ENCODE assay signal across 8 mouse cellular contexts in genomic region chr16:35938211-35939151, GRCm38 (mm10). TPM values are rescaled to one million over a fixed set of nuclear protein-coding genes. Genes with fewer than 3 reads are reported as not detected.
DNase-seq lines count a peak whose midpoint lies in the region; ATAC-seq and TF ChIP-seq lines count a peak whose summit lies in the region.

Gene Parp9 (plus strand): TSS chr16:35938470.
Gene Dtx3l (minus strand): TSS chr16:35939151.

- no peaks in the 10 kb centered on the region for H3K27me3 ChIP-seq in C2C12 (ENCODE audit: control insufficient read depth, insufficient read depth, insufficient read length)
- H3K27me3 ChIP-seq in heart, embryonic 11.5 days (ENCODE audit: control insufficient read depth, insufficient read depth, low read length): no peaks in the 10 kb centered on the region
- peaks cover 7% of the 10 kb centered on the region; the same call in 1 of the 2 replicates for H3K27me3 ChIP-seq in kidney, embryonic 15.5 days
- no peaks in the 10 kb centered on the region for H3K27me3 ChIP-seq in liver, embryonic 13.5 days
- H3K27me3 ChIP-seq in splenic B cell, adult 2 months (ENCODE audit: control insufficient read depth, insufficient read depth, low read length, poor library complexity, severe bottlenecking): no peaks in the 10 kb centered on the region

- peak; percentile 62; the same call in 1 of the 2 replicates for ATAC-seq in heart, embryonic 11.5 days (replicated peaks; ENCODE audit: insufficient number of reproducible peaks, low FRiP score, low TSS enrichment)
- peak; percentile 65 for ATAC-seq in kidney, embryonic 15.5 days (replicated peaks; ENCODE audit: low FRiP score)
- ATAC-seq in liver, embryonic 13.5 days (ENCODE audit: low read depth): peak; percentile 82

- no peak for TF ChIP-seq CTCF in C2C12 (IDR thresholded peaks at IDR 0.05; ENCODE audit: control insufficient read depth, insufficient read depth, insufficient read length)
- TF ChIP-seq CTCF in bone marrow macrophage, adult 2 months (IDR thresholded peaks at IDR 0.05; ENCODE audit: low read depth, low read length): no peak
- no peak for TF ChIP-seq CTCF in embryonic fibroblast, embryonic 13.5 days (IDR thresholded peaks at IDR 0.05; ENCODE audit: borderline replicate concordance, insufficient read depth, low read length)

- no peak for TF ChIP-seq POLR2A in bone marrow macrophage, adult 2 months (IDR thresholded peaks at IDR 0.05; ENCODE audit: borderline replicate concordance, low read depth, low read length)
- TF ChIP-seq POLR2A in embryonic fibroblast, embryonic 13.5 days (IDR thresholded peaks at IDR 0.05; ENCODE audit: low read depth, low read length): peak; percentile 65

- DNase-seq in liver, embryonic 13.5 days: peak; percentile 59
- peak; percentile 85 for DNase-seq in naive thymus-derived CD4-positive, alpha-beta T cell, adult 2 months (ENCODE audit: low read depth)
- peak; percentile 83 for DNase-seq in splenic B cell, adult 2 months (ENCODE audit: low read depth, low spot score)

- 2% methylated on average over 52 of the region's 52 CpGs for WGBS in heart, embryonic 11.5 days (ENCODE audit: insufficient replicate concordance)
- under 1% methylated on average over 52 of the region's 52 CpGs for WGBS in kidney, embryonic 15.5 days
- under 1% methylated on average over 52 of the region's 52 CpGs for WGBS in liver, embryonic 13.5 days (ENCODE audit: insufficient replicate concordance)

- H3K4me1 ChIP-seq in bone marrow macrophage, adult 2 months (ENCODE audit: control insufficient read depth, insufficient read depth, low read length): peaks cover 21% of the 10 kb centered on the region
- H3K4me1 ChIP-seq in embryonic fibroblast, embryonic 13.5 days (ENCODE audit: control insufficient read depth, insufficient read depth, low read length): no peaks in the 10 kb centered on the region; the same call in 1 of the 2 replicates
- H3K4me1 ChIP-seq in heart, embryonic 11.5 days (ENCODE audit: control insufficient read depth, insufficient read depth, low read length): no peaks in the 10 kb centered on the region
- H3K4me1 ChIP-seq in kidney, embryonic 15.5 days: peaks cover 10% of the 10 kb centered on the region
- H3K4me1 ChIP-seq in liver, embryonic 13.5 days (replicated peaks): peaks cover 26% of the 10 kb centered on the region

- peak within 1 kb of the TSS; percentile 81 for H3K27ac ChIP-seq in bone marrow macrophage, adult 2 months (ENCODE audit: insufficient read depth, low read depth, low read length)
- H3K27ac ChIP-seq in embryonic fibroblast, embryonic 13.5 days (ENCODE audit: insufficient read depth, low read length): peak within 1 kb of the TSS; percentile 55
- H3K27ac ChIP-seq in heart, embryonic 11.5 days (ENCODE audit: low read depth, low read length): peak within 1 kb of the TSS; percentile 54; the same call in 1 of the 2 replicates
- peak within 1 kb of the TSS; percentile 60 for H3K27ac ChIP-seq in kidney, embryonic 15.5 days
- peak within 1 kb of the TSS; percentile 68 for H3K27ac ChIP-seq in liver, embryonic 13.5 days

- no peaks in the 10 kb centered on the region for H3K9me3 ChIP-seq in heart, embryonic 11.5 days (replicated peaks; ENCODE audit: control insufficient read depth, low read length)
- H3K9me3 ChIP-seq in kidney, embryonic 15.5 days (replicated peaks): no peaks in the 10 kb centered on the region
- no peaks in the 10 kb centered on the region for H3K9me3 ChIP-seq in liver, embryonic 13.5 days (replicated peaks)

- no peaks in the 10 kb centered on the region for H3K79me3 ChIP-seq in C2C12 (ENCODE audit: low read depth)

- no peaks in the 10 kb centered on the region for H3K79me2 ChIP-seq in C2C12 (ENCODE audit: control insufficient read depth, insufficient read depth)

- H3K36me3 ChIP-seq in C2C12 (ENCODE audit: control insufficient read depth, insufficient read depth): no peaks in the 10 kb centered on the region
- H3K36me3 ChIP-seq in heart, embryonic 11.5 days (ENCODE audit: control insufficient read depth, insufficient read depth, low read length): no peaks in the 10 kb centered on the region
- no peaks in the 10 kb centered on the region for H3K36me3 ChIP-seq in kidney, embryonic 15.5 days
- H3K36me3 ChIP-seq in liver, embryonic 13.5 days: peaks cover 6% of the 10 kb centered on the region; the same call in 1 of the 2 replicates
- H3K36me3 ChIP-seq in splenic B cell, adult 2 months (ENCODE audit: control insufficient read depth, insufficient read depth, low read length, poor library complexity, severe bottlenecking): peaks cover 16% of the 10 kb centered on the region

- H3K4me3 ChIP-seq in C2C12 (ENCODE audit: insufficient read depth, poor library complexity, severe bottlenecking): peak within 1 kb of the TSS; percentile 52
- H3K4me3 ChIP-seq in bone marrow macrophage, adult 2 months (ENCODE audit: insufficient read depth, low read length): peak within 1 kb of the TSS; percentile 88
- H3K4me3 ChIP-seq in embryonic fibroblast, embryonic 13.5 days (ENCODE audit: insufficient read depth, low read length): peak within 1 kb of the TSS; percentile 79
- peak within 1 kb of the TSS; percentile 75 for H3K4me3 ChIP-seq in heart, embryonic 11.5 days (ENCODE audit: low read depth, low read length)
- H3K4me3 ChIP-seq in kidney, embryonic 15.5 days (replicated peaks): peak within 1 kb of the TSS; percentile 71
- peak within 1 kb of the TSS; percentile 86 for H3K4me3 ChIP-seq in liver, embryonic 13.5 days (replicated peaks)

- H3ac ChIP-seq in C2C12 (ENCODE audit: control insufficient read depth, insufficient read length, low read depth): peak within 1 kb of the TSS; percentile 28

- peak within 1 kb of the TSS; percentile 87 for H3K4me2 ChIP-seq in heart, embryonic 11.5 days
- H3K4me2 ChIP-seq in kidney, embryonic 15.5 days: peak within 1 kb of the TSS; percentile 92
- H3K4me2 ChIP-seq in liver, embryonic 13.5 days: peak within 1 kb of the TSS; percentile 92

- H3K9ac ChIP-seq in heart, embryonic 11.5 days (ENCODE audit: low read depth, low read length): peak within 1 kb of the TSS; percentile 83
- H3K9ac ChIP-seq in kidney, embryonic 15.5 days: peak within 1 kb of the TSS; percentile 59
- H3K9ac ChIP-seq in liver, embryonic 13.5 days: peak within 1 kb of the TSS; percentile 86

TF ChIP-seq in C2C12, 6 proteins besides CTCF, POLR2A, EP300 and RAD21:
- TF ChIP-seq MAX (IDR thresholded peaks at IDR 0.05): no peak
- TF ChIP-seq FOSL1 (IDR thresholded peaks at IDR 0.05; ENCODE audit: insufficient read depth, low read length, poor library complexity, severe bottlenecking): no peak
- no peak for TF ChIP-seq CEBPB (IDR thresholded peaks at IDR 0.05; ENCODE audit: low read depth)
- no peak for TF ChIP-seq USF1 (IDR thresholded peaks at IDR 0.05; ENCODE audit: low read depth)
- no peak for TF ChIP-seq MYOG (IDR thresholded peaks at IDR 0.05; ENCODE audit: control insufficient read depth, extremely low read depth, insufficient read length)
- TF ChIP-seq MYOD1 (IDR thresholded peaks at IDR 0.05; ENCODE audit: control insufficient read depth, insufficient read length, low read depth): no peak

RNA-seq across cellular contexts. Expression of gene Parp9, which starts in this region (rescaled TPM):
- 0.66 TPM for polyA plus RNA-seq in C2C12 (2012; fragmentation: generic; extraction: Trizol)
- polyA plus RNA-seq in bone marrow macrophage, adult 2 months (2012; ENCODE audit: insufficient read depth, insufficient read length, missing spikeins): 72.8 and 78.7 TPM in 2 replicates
- polyA plus RNA-seq in embryonic fibroblast, embryonic 13.5 days (2011; ENCODE audit: insufficient read length, low read depth, missing spikeins): 19.8 and 26.5 TPM in 2 replicates
- polyA plus RNA-seq in heart, embryonic 11.5 days (2014; fragmentation: Nextera tagmentation; extraction: Ambion mirVana): 3.3 and 5.1 TPM in 2 replicates
- polyA plus RNA-seq in kidney, embryonic 15.5 days (2015; fragmentation: Nextera tagmentation; extraction: Ambion mirVana): 4.5 and 5.5 TPM in 2 replicates
- 6.8 and 8.8 TPM in 2 replicates for polyA plus RNA-seq in liver, embryonic 13.5 days (2015; fragmentation: Nextera tagmentation; extraction: Ambion mirVana)

RNA-seq across cellular contexts. Expression of gene Dtx3l, which starts in this region (rescaled TPM):
- polyA plus RNA-seq in C2C12 (2012; fragmentation: generic; extraction: Trizol): 0.41 TPM
- polyA plus RNA-seq in bone marrow macrophage, adult 2 months (2012; ENCODE audit: insufficient read depth, insufficient read length, missing spikeins): 63.1 and 64.2 TPM in 2 replicates
- polyA plus RNA-seq in embryonic fibroblast, embryonic 13.5 days (2011; ENCODE audit: insufficient read length, low read depth, missing spikeins): 10.2 and 12.9 TPM in 2 replicates
- polyA plus RNA-seq in heart, embryonic 11.5 days (2014; fragmentation: Nextera tagmentation; extraction: Ambion mirVana): 3.4 and 4.0 TPM in 2 replicates
- 3.3 and 3.4 TPM in 2 replicates for polyA plus RNA-seq in kidney, embryonic 15.5 days (2015; fragmentation: Nextera tagmentation; extraction: Ambion mirVana)
- polyA plus RNA-seq in liver, embryonic 13.5 days (2015; fragmentation: Nextera tagmentation; extraction: Ambion mirVana): 3.4 and 4.4 TPM in 2 replicates

Comparison
In these comparisons a context has a peak if more than half of its experiments do, and no peak if none do; other contexts are left out.
1. Peak in every context shown above with its lines: DNase-seq, ATAC-seq, H3K4me3 ChIP-seq and H3K27ac ChIP-seq.